ENCODE assay signal across 13 mouse cellular contexts in the genomic region with DNA sequence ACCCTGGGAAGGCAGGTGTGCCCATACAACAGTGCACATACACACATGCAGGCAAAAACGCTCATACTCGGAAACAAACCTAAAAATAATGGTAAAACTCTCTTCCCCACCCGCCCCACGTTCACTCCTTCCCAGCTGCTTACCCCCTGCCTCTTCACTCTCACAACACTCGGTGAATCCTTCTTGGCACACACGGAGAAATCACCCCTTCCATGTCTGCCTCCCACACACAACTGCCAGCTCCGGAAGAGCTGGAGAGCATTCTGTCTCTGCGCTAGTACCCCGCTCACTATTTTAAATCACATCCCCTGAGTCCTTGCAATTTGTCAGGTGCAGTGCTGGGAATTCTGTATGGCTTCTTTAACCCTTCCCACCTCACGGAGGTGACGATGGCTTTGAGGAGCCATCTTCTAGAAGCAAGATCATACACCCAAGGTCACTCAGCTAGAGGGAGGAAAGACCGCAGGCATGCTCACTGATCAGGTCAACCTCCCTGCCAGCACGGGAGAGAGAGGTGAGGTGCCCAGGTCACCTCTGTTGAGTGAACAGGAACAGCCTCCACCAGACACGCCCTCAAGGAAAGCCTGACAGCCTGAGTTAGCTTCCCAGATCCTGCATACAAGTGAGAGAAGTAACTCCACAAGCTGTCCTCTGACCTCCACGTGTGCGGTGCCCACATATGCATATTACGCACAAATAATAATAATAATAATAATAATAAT. TPM values are rescaled to one million over a fixed set of nuclear protein-coding genes. Genes with fewer than 3 reads are reported as not detected.
DNase-seq lines count a peak whose midpoint lies in the region.
"Had no signal": no experiment of that assay in that cellular context is flagged by ENCODE, and none has a peak within 500 bp of the region (broad histone marks: within the 10 kb centered on the region; RNA-seq: fewer than 3 reads in every experiment).

No protein-coding gene starts in this region.

- intact Hi-C loops in left cerebral cortex, postnatal 36 days (cut with DNase I), result no loop called here

- DNase-seq in kidney, adult 11 months, result peak; percentile 71
- no peak for DNase-seq in kidney, postnatal 14 days
- DNase-seq in frontal cortex, adult 2 months (ENCODE audit: extremely low spot score in 1 of 2, low spot score in 1 of 2), result peak; percentile 73 to 84
- peak; percentile 54 to 82 for DNase-seq in kidney, postnatal 25 days
- peak; percentile 68 to 81 for DNase-seq in left cerebral cortex, postnatal 36 days (ENCODE audit: low spot score in 2 of 2)
- no peak for DNase-seq in spleen, adult 18-20 months
- no peak for DNase-seq in embryo, embryonic 9.5 days (ENCODE audit: extremely low spot score)
- no peak for DNase-seq in retina, postnatal 1 day
- DNase-seq: adrenal gland, adult 2 months; cerebellum, adult 9-11 months; heart, postnatal 4 days; lung, postnatal 4 days; midbrain, embryonic 14.5 days had no signal

RNA-seq across cellular contexts. Expression of a gene that starts 49.6 kb away (rescaled TPM):
- 23.9 and 28.3 TPM in 2 replicates for polyA plus RNA-seq in frontal cortex, adult 2 months (2012; rRNA removed)
- total RNA-seq in left cerebral cortex, postnatal 36 days (2021), result 10 to 100 TPM; 22.0 to 24.8 TPM

Comparison
In these comparisons a context has a peak if more than half of its experiments do, and no peak if none do; other contexts are left out.
1. DNase-seq: peak in kidney, adult 11 months (single experiment), frontal cortex, adult 2 months (2 of 2), kidney, postnatal 25 days (2 of 2) and left cerebral cortex, postnatal 36 days (2 of 2); none in kidney, postnatal 14 days (single experiment), spleen, adult 18-20 months (0 of 2), embryo, embryonic 9.5 days (single experiment) and retina, postnatal 1 day (single experiment).